Mouse (Mus musculus) megakaryocyte, embryonic 14.5 days (primary cell): ENCODE results near the gene Sec24c. TPM values are rescaled to one million over a fixed set of nuclear protein-coding genes. Genes with fewer than 3 reads are reported as not detected.
"Not testable (repeated sequence)": the region's sequence is repeated elsewhere in the genome, so short reads cannot be mapped to it uniquely, and the experiment has no call there.

Experiments used
- H3K27me3 ChIP-seq: replicated peaks from 2 replicates; pipeline ENCODE3; 2012; ENCODE audit warnings: inconsistent platforms
- H3K36me3 ChIP-seq: replicated peaks from 2 replicates; pipeline ENCODE3; 2012; ENCODE audit warnings: low read length, inconsistent platforms, mixed read lengths
- H3K4me1 ChIP-seq: 2 replicates; pipeline ENCODE4 v1.6.1; 2012; ENCODE audit warnings: inconsistent platforms
- H3K4me3 ChIP-seq: replicated peaks from 2 replicates; pipeline ENCODE3; 2012; ENCODE audit warnings: moderate library complexity, mild to moderate bottlenecking, inconsistent platforms
- H3K9me3 ChIP-seq: 2 replicates; pipeline ENCODE4 v1.6.1; 2012; ENCODE audit warnings: inconsistent platforms
- FLI1 ChIP-seq: IDR thresholded peaks from 2 replicates; pipeline ENCODE4 v1.6.1; 2012; ENCODE audit warnings: low read length, inconsistent platforms, mixed read lengths
- GATA1 ChIP-seq: IDR thresholded peaks from 3 replicates; pipeline ENCODE4 v1.6.1; 2012; ENCODE audit warnings: mixed read lengths, low read length, inconsistent platforms, borderline replicate concordance
- polyA plus RNA-seq: library from polyadenylated mRNA; stranded (reverse); fragments of >175 nt; gene quantifications from 2 replicates; pipeline ENCODE4 v1.2.3, GENCODE M21; 2012; ENCODE audit warnings: low replicate concordance; ENCODE audit not compliant: insufficient read depth

Gene Sec24c
- polyA plus RNA-seq: 49.1 and 52.5 TPM in 2 replicates

DNA sequence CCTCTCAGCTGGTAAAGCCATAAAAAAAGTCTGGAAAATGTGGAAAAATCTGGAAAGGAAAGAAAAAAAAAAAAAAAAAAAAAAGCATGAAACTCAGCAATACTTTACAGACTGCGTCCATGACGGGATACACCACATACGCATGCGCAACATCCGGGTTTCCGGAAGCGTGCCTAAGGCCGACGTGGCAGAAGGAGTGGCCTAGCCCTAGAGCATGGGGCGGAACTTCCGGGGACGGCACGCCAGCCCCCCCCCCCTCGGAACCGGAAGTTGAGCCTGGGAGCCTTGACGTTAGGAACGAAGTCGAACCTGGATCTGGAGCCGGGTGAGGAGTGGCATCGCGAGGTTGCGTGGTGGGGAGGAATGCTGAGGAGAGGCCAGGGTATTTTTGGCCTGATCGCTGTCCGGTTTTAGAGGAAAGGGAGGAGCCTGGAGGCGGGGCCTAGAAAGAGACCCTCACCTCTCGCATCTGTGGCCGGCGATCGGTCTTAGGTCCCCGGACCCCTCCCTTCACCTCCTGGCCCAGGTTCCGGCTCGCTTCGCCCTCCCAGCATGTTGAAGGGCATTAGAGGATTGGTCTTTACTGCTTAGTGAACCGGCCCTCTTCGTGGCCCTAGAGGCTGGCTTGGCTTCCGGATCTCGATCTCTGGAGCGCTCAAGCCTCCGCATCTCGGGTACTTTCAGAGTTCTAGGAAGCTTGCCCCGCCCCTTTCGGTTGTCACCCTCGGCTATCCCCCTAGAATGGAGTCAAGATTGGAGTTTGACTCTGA is at the start of gene Sec24c:
Gene Sec24c, plus strand, starts transcription at position 245 of the 770 bp plus-strand sequence.
- no peaks in the 10 kb centered on the region for H3K9me3 ChIP-seq
- H3K4me3 ChIP-seq: peak within 1 kb of the TSS; percentile 99
- H3K36me3 ChIP-seq: peaks cover 43% of the 10 kb centered on the region
- peaks cover 26% of the 10 kb centered on the region for H3K4me1 ChIP-seq
- no peak for TF ChIP-seq GATA1
- peak; percentile 89 for TF ChIP-seq FLI1
- peaks cover 6% of the 10 kb centered on the region for H3K27me3 ChIP-seq

DNA sequence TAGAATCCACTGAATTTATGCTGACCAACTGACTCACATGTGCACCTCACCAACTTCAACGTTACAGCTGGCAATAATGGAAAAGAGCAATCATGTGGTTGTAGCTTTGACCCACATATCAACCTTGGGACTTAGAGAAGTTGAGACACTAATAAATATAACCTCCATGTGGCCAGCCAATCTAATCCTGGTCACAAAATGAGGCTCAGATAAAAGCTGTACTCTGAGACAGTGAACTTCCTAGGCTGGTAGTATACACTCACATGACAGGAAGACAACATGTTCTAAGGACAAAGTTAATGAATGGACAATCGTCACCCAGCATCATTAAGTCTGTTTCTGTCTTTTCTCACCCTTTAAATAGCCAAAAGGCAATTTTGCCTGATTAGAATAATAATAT is 47.7 kb upstream of the Sec24c start:
- Histone ChIP-seq H3K4me1 (peaks cover 42% of the 10 kb centered on the region), H3K4me3 (no peak overlapping the region), H3K27me3 (no peaks in the 10 kb centered on the region), H3K36me3 (no peaks in the 10 kb centered on the region), H3K9me3 (no peaks in the 10 kb centered on the region)
- no peak for TF ChIP-seq GATA1
- no peak for TF ChIP-seq FLI1

DNA sequence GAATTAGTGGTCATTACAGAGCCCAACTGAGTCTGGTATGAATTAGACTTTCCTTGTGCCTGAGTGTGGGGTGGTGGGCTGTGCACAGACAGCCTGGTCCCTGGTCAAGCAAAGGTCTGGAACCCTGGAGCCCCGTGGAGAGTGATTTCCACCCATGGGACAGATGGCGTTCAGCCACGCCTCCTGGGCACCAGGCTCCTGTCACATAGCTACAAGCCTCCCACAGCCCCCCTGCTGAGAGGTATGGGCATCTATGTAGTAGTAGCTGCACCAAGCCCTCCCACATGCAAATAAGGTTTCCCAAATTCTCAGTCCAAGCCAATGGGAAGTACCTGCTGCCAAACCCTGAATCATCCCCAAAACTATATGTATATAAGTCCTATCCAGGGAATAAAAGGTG is 47.1 kb upstream of the Sec24c start:
- no peaks in the 10 kb centered on the region for H3K36me3 ChIP-seq
- H3K9me3 ChIP-seq: no peaks in the 10 kb centered on the region
- TF ChIP-seq GATA1: no peak
- TF ChIP-seq FLI1: no peak
- H3K4me3 ChIP-seq: no peak overlapping the region
- H3K27me3 ChIP-seq: no peaks in the 10 kb centered on the region
- H3K4me1 ChIP-seq: peaks cover 47% of the 10 kb centered on the region

DNA sequence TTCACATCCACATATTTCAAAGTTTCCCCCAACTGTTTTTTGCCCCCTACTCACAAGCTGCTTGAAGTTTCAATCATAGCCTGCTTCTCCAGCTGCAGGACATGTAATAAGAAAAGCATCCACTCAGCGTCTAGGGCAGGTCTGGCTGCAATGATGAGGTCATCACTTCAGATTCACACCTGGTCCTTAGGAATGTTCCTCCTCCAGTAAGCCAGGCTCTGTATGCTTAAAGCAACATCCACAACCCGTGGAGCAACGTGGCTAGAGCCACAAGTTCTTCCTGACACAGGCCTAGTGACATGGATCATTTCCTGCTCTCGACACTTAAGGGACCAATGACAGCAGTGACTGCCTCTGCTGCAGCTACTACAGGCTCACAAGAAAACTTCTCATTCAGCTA is 42.9 kb upstream of the Sec24c start:
- Histone ChIP-seq H3K4me1 (peaks cover 35% of the 10 kb centered on the region), H3K4me3 (peak overlapping the region; percentile 74), H3K9me3 (no peaks in the 10 kb centered on the region), H3K27me3 (no peaks in the 10 kb centered on the region), H3K36me3 (no peaks in the 10 kb centered on the region)
- TF ChIP-seq FLI1 (no peak), GATA1 (no peak)

DNA sequence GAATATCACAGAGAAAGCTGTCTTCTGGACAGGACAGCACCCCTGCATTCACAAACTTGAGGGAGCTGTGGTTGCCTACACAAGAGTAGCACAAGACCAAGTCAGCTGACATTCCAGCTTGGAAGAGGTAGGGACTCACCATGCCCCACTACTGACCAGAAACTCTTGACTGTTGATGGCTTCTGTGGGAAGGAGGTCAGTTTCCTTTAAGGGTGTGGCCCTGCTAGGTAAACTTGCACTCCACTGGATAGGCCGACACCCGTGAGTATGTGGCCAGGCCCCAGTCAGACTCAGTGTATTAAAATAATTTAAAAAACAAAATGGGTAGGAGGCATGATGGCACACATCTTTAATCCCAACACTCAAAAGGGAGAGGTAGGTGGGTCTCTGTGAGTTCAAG is 38.6 kb upstream of the Sec24c start:
- no peak for TF ChIP-seq FLI1
- TF ChIP-seq GATA1: no peak
- no peaks in the 10 kb centered on the region for H3K36me3 ChIP-seq

DNA sequence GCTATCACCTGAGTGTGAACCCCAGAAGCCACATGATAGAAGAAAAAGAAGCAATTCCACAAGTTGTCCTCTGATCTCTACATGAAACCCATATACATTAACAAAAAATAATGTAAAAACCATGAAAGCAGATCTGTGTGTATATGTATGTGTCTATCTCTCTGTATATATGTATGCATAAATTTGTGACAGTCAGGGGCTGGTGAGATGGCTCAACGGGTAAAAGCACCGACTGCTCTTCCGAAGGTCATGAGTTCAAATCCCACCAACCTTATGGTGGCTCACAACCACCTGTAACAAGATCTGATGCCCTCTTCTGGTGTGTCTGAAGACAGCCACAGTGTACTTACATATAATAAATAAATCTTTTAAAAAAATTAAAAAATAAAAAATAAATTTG is 37.1 kb upstream of the Sec24c start:
- H3K36me3 ChIP-seq, H3K27me3 ChIP-seq, H3K4me3 ChIP-seq, H3K9me3 ChIP-seq: not testable (repeated sequence)
- peaks cover 36% of the 10 kb centered on the region for H3K4me1 ChIP-seq

More for the DNA sequence above, 38.6 kb upstream of the Sec24c start:
- Histone ChIP-seq H3K27me3 (no peaks in the 10 kb centered on the region), H3K9me3 (no peaks in the 10 kb centered on the region), H3K4me1 (peaks cover 41% of the 10 kb centered on the region), H3K4me3 (no peak overlapping the region)

DNA sequence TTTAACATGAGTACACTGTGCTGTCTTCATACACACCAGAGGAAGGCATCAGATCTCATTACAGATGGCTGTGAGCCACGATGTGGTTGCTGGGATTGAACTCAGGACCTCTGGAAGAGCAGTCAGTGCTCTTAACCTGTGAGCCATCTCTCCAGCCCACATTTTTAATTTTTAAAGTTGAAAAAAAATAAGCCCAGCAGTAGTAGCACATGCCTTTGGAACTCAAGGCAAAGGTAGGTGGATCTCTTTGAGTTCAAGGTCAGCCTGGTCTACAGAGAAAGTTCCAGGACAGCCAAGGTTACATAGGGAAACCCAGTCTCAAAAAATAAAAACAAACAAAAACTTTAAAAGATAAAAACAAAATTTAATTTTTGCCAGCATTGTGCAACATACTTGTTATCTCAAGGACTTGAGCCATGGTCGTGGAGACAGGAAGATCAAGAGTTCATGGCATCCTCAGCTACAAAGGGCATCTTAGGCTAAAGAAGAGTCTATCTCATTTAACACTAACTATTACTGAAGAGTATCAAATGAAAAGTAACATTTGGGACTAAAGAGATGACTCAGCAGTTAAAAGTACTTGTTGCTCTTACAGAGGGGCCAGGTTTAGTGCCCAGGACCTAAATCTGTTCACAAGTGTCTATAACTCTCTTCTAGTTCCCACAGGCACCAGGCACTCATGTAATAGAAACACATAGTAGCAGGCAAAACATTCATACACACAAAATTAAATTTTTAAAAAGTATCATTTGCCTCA is 36.1 kb upstream of the Sec24c start:
- Histone ChIP-seq H3K9me3 (no peaks in the 10 kb centered on the region), H3K36me3 (no peaks in the 10 kb centered on the region), H3K27me3 (no peaks in the 10 kb centered on the region), H3K4me3 (no peak overlapping the region), H3K4me1 (peaks cover 44% of the 10 kb centered on the region)
- no peak for TF ChIP-seq GATA1
- TF ChIP-seq FLI1: no peak

DNA sequence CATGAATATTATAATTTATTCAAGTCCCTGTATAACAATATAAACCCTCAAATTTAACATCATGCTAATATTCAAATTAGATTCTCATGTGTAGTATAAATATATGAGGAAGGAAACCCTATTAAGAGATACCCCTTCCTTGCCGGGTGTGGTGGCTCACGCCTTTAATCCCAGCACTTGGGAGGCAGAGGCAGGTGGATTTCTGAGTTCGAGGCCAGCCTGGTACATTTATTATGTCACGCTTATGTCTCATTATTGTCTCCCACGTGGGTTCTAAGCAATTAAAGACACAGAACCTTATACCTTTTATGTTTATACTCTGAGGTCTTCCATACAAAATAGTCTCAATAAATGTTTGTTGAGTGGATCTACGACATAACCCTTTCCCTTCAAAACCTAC is 35.4 kb upstream of the Sec24c start:
- Histone ChIP-seq H3K36me3 (no peaks in the 10 kb centered on the region), H3K9me3 (no peaks in the 10 kb centered on the region), H3K4me1 (peaks cover 44% of the 10 kb centered on the region), H3K4me3 (no peak overlapping the region), H3K27me3 (no peaks in the 10 kb centered on the region)
- no peak for TF ChIP-seq FLI1
- no peak for TF ChIP-seq GATA1

DNA sequence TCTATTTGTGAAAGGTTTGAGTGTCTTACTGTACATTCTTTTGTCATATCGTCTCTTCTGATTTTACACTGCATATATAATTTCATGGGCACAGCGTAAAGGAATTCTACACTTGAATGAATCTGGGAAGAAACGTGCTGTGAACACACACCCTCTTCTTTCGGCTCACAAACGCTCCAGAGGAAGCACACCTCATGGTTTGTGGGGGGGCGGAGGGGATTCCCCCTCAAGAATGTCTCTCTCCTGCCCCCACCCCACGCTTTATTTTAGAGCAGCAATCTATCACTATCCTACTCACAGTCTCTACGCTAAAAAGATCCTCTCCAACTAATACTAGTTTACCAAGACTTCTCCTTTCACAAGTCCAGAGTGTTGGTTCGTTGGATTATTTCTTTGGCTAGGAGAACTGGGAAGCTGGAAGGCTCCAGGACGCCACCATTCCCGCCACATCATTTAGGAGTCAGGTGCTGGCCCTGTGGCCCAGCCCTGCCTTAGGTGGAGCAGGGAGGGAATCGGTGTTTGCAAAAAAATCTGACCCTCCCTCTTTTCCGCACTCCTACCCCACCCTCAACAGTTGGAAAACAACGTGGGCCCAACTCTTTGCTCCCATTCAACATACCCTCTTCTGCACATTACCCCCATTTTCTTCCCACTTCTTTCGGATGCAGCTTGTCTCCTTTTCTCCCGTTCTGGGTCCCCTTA is 34.0 kb upstream of the Sec24c start:
- no peaks in the 10 kb centered on the region for H3K27me3 ChIP-seq

More for the DNA sequence above, 34.0 kb upstream of the Sec24c start:
- no peaks in the 10 kb centered on the region for H3K9me3 ChIP-seq
- H3K4me3 ChIP-seq: peak overlapping the region; percentile 98
- peaks cover 38% of the 10 kb centered on the region for H3K4me1 ChIP-seq
- TF ChIP-seq FLI1: no peak
- TF ChIP-seq GATA1: no peak
- no peaks in the 10 kb centered on the region for H3K36me3 ChIP-seq
